Mouse (Mus musculus) small intestine, adult 2 months (tissue): Measurements from ENCODE around the gene Rbm42.

Experiments
- CTCF ChIP-seq: fragments of 200-500 bp; IDR thresholded peaks from 2 replicates; pipeline ENCODE4 v1.5.1; 2012; ENCODE audit warnings: low read depth, mild to moderate bottlenecking, control low read depth, inconsistent platforms, low read length, moderate library complexity, mixed read lengths; ENCODE audit not compliant: insufficient replicate concordance, insufficient read length; ENCODE audit errors: extremely low read depth
- POLR2A ChIP-seq: fragments of 200-500 bp; IDR thresholded peaks from 2 replicates; pipeline ENCODE4 v1.6.1; 2012; ENCODE audit warnings: low read depth, mild to moderate bottlenecking, control low read depth, inconsistent platforms, low read length, moderate library complexity

DNA sequence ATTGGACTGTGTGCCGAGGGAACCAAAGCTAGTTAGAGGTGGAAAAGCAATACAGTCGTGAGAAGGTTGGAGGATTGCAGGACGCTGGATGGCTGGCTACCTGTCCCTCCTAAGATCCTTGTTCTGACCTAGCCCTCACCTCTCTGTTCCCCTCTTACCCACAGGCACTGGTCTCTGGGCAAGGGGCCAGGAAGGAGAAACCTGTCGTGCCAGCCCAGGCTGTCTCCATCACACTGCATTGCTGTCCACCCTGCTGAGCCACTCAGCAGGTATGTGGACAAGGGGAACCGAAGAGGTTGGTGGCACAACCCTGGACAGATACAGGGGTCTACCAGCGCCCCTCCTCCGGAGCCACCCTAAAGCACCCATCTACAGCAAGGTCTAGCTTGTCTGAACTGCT is 49.5 kb downstream of the Rbm42 start:
- TF ChIP-seq POLR2A, result no peak
- TF ChIP-seq CTCF, result no peak
